Mouse (Mus musculus) megakaryocyte progenitor cell, adult 5-6 weeks (primary cell): ENCODE measurements at regions not wholly inside any gene's neighbourhood (a gene's known extent, or its start where the extent isn't known, plus 50 kb on each side); places are given as distances from the start of the nearest gene placed in this dataset.

Source experiments
- ATAC-seq: replicated peaks from 2 replicates; pipeline ENCODE4 v1.8.0; 2016; ENCODE audit warnings: mild to moderate bottlenecking, moderate TSS enrichment, inconsistent platforms; ENCODE audit not compliant: poor library complexity

- ATAC-seq, result no peak
These were observed 200.4 kb downstream of the Gm15262 start for GRCm38 (mm10) chrX:161487691-161488090.

- ATAC-seq, result no peak
These were observed 205.5 kb upstream of the Rai2 start for GRCm38 (mm10) chrX:161511341-161511740.

GRCm38 (mm10) chrX:161523432-161524256 lies 193.2 kb upstream of the Rai2 start:
- no peak for ATAC-seq

GRCm38 (mm10) chrX:161524257-161524646 lies 192.6 kb upstream of the Rai2 start:
- no peak for ATAC-seq

GRCm38 (mm10) chrX:161537290-161537689 lies 179.6 kb upstream of the Rai2 start:
- peak; percentile 88 for ATAC-seq

- no peak for ATAC-seq
These were observed 160.0 kb upstream of the Rai2 start for GRCm38 (mm10) chrX:161556896-161557295.

GRCm38 (mm10) chrX:161558511-161558910 lies 158.4 kb upstream of the Rai2 start:
- ATAC-seq, result no peak

GRCm38 (mm10) chrX:161566435-161566834 lies 150.4 kb upstream of the Rai2 start:
- ATAC-seq, result no peak

GRCm38 (mm10) chrX:161582019-161582659 lies 134.7 kb upstream of the Rai2 start:
- ATAC-seq, result no peak

GRCm38 (mm10) chrX:161583872-161584271 lies 133.0 kb upstream of the Rai2 start:
- peak; percentile 60 for ATAC-seq

- no peak for ATAC-seq
These were observed 83.0 kb upstream of the Rai2 start for GRCm38 (mm10) chrX:161633869-161634268.

- no peak for ATAC-seq
These were observed 82.5 kb upstream of the Rai2 start for GRCm38 (mm10) chrX:161634342-161634741.

- ATAC-seq, result no peak
These were observed 81.2 kb upstream of the Rai2 start for GRCm38 (mm10) chrX:161635678-161636077.

GRCm38 (mm10) chrX:161653106-161653505 lies 63.8 kb upstream of the Rai2 start:
- no peak for ATAC-seq

- no peak for ATAC-seq
These were observed 56.8 kb upstream of the Rai2 start for GRCm38 (mm10) chrX:161660106-161660505.

GRCm38 (mm10) chrX:161661936-161662335 lies 54.9 kb upstream of the Rai2 start:
- ATAC-seq, result no peak
